Mouse (Mus musculus): ENCODE data around the gene Fah. TPM values are rescaled to one million over a fixed set of nuclear protein-coding genes. Genes with fewer than 3 reads are reported as not detected.

Fah gene
- 6.0 and 6.8 TPM in 2 replicates for polyA plus RNA-seq (2015; fragmentation: Nextera tagmentation; extraction: Ambion mirVana)

GRCm38 (mm10) chr7:84606293-84606749, at the start of gene Fah:
Gene Fah (minus strand): TSS chr7:84606722.
- ATAC-seq (ENCODE audit: insufficient number of reproducible peaks, low FRiP score, low TSS enrichment, low read depth), result no peak; the same call in 1 of the 2 replicates
- peaks cover 7% of the 10 kb centered on the region for H3K4me1 ChIP-seq
- H3K36me3 ChIP-seq, result no peaks in the 10 kb centered on the region
- H3K9me3 ChIP-seq (replicated peaks), result no peaks in the 10 kb centered on the region
- H3K9ac ChIP-seq, result peak within 1 kb of the TSS; percentile 15; the same call in 1 of the 2 replicates
- under 1% methylated on average over 10 of the region's 10 CpGs for WGBS
- H3K4me2 ChIP-seq (replicated peaks), result peak within 1 kb of the TSS; percentile 91
- peak within 1 kb of the TSS; percentile 58 for H3K4me3 ChIP-seq (replicated peaks)
- no peak within 1 kb of the TSS for H3K27ac ChIP-seq (replicated peaks)
- no peaks in the 10 kb centered on the region for H3K27me3 ChIP-seq

GRCm38 (mm10) chr7:84652740-84653139, 46.2 kb upstream of the Fah start:
- Histone ChIP-seq H3K4me2 (replicated peaks) (no peak overlapping the region), H3K9me3 (replicated peaks) (no peaks in the 10 kb centered on the region), H3K4me1 (no peaks in the 10 kb centered on the region), H3K9ac (no peak overlapping the region), H3K27me3 (no peaks in the 10 kb centered on the region), H3K36me3 (no peaks in the 10 kb centered on the region), H3K4me3 (replicated peaks) (no peak overlapping the region), H3K27ac (replicated peaks) (no peak overlapping the region)
- ATAC-seq (ENCODE audit: insufficient number of reproducible peaks, low FRiP score, low TSS enrichment, low read depth), result no peak
- 68% methylated on average over 2 of the region's 2 CpGs for WGBS

DNA sequence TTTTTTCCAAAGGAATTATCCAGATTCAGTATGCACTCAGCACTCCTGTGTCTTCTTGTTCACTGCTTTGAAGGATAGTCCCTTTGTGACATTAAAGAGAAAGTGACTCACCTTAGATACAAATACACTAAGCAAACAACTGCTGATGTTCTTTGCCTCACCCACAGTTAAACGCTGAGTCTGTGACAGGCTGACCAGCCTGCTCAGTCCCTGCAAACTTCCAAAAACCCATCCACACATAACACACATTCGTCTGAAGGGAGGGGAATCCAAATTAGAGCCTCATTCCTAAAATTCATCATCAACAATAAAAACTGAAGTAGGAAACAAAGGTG, 45.4 kb upstream of the Fah start:
- Histone ChIP-seq H3K27me3 (no peaks in the 10 kb centered on the region), H3K9ac (no peak overlapping the region), H3K4me1 (no peaks in the 10 kb centered on the region), H3K36me3 (no peaks in the 10 kb centered on the region), H3K4me3 (replicated peaks) (no peak overlapping the region), H3K9me3 (replicated peaks) (no peaks in the 10 kb centered on the region), H3K4me2 (replicated peaks) (no peak overlapping the region), H3K27ac (replicated peaks) (no peak overlapping the region)
- WGBS, result 70% methylated on average over 2 of the region's 2 CpGs
- no peak for ATAC-seq (ENCODE audit: insufficient number of reproducible peaks, low FRiP score, low TSS enrichment, low read depth)

DNA sequence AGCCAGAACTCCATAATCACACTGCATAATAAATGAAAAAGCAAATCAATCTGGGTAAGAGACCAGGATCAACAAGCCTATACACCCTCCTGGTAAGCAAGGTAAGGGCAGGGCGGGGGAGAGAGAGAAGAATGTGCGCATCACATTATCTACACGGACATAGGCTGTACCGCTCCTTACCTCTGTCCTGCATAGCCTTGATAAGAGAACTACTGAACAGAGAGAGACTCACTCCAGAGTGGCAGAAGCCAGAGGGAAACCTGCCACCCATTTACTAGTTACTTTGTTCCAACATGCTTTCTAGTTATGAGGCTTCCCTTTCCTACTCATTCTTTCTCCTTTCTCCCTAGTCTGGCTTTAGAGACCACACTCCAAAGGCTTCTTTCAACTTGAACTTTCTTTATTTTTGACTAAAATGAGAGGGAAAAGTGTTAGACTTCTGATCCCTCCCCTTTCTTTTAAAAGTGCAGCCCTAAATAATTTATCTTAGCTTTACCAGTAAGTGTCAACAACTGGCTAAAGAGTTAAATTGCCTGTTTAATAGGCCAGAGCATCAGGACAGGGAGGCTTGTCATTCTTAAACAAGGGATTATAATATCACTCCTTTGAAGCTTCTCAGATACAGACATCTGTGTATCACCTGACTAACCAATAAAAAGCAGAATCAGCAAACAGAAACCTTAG, 44.9 kb upstream of the Fah start:
- H3K9ac ChIP-seq, result no peak overlapping the region
- H3K4me2 ChIP-seq (replicated peaks), result no peak overlapping the region
- H3K9me3 ChIP-seq (replicated peaks), result no peaks in the 10 kb centered on the region
- no peaks in the 10 kb centered on the region for H3K36me3 ChIP-seq
- WGBS, result 81% methylated on average over 4 of the region's 4 CpGs
- no peak overlapping the region for H3K4me3 ChIP-seq (replicated peaks)
- ATAC-seq (ENCODE audit: insufficient number of reproducible peaks, low FRiP score, low TSS enrichment, low read depth), result no peak
- H3K27me3 ChIP-seq, result no peaks in the 10 kb centered on the region
- no peak overlapping the region for H3K27ac ChIP-seq (replicated peaks)
- no peaks in the 10 kb centered on the region for H3K4me1 ChIP-seq

GRCm38 (mm10) chr7:84649016-84649415, 42.5 kb upstream of the Fah start:
- Histone ChIP-seq H3K27ac (replicated peaks) (no peak overlapping the region), H3K4me2 (replicated peaks) (no peak overlapping the region), H3K4me1 (no peaks in the 10 kb centered on the region), H3K27me3 (no peaks in the 10 kb centered on the region), H3K4me3 (replicated peaks) (no peak overlapping the region), H3K9ac (no peak overlapping the region), H3K36me3 (no peaks in the 10 kb centered on the region), H3K9me3 (replicated peaks) (no peaks in the 10 kb centered on the region)
- WGBS, result 91% methylated on average over 2 of the region's 2 CpGs
- no peak for ATAC-seq (ENCODE audit: insufficient number of reproducible peaks, low FRiP score, low TSS enrichment, low read depth)

- Histone ChIP-seq H3K36me3 (no peaks in the 10 kb centered on the region), H3K27ac (replicated peaks) (no peak overlapping the region), H3K27me3 (no peaks in the 10 kb centered on the region), H3K9ac (no peak overlapping the region), H3K9me3 (replicated peaks) (no peaks in the 10 kb centered on the region), H3K4me1 (no peaks in the 10 kb centered on the region), H3K4me3 (replicated peaks) (no peak overlapping the region), H3K4me2 (replicated peaks) (no peak overlapping the region)
- no peak for ATAC-seq (ENCODE audit: insufficient number of reproducible peaks, low FRiP score, low TSS enrichment, low read depth)
- 78% methylated on average over 1 of the region's 1 CpGs for WGBS
Measured at GRCm38 (mm10) chr7:84646256-84646655, 39.7 kb upstream of the Fah start.

- Histone ChIP-seq H3K9me3 (replicated peaks) (no peaks in the 10 kb centered on the region), H3K36me3 (no peaks in the 10 kb centered on the region), H3K27ac (replicated peaks) (no peak overlapping the region), H3K4me1 (no peaks in the 10 kb centered on the region), H3K9ac (no peak overlapping the region), H3K27me3 (no peaks in the 10 kb centered on the region), H3K4me2 (replicated peaks) (no peak overlapping the region), H3K4me3 (replicated peaks) (no peak overlapping the region)
- WGBS, result 93% methylated on average over 6 of the region's 6 CpGs
- no peak for ATAC-seq (ENCODE audit: insufficient number of reproducible peaks, low FRiP score, low TSS enrichment, low read depth)
Measured at GRCm38 (mm10) chr7:84643270-84643998, 36.9 kb upstream of the Fah start.

- H3K9me3 ChIP-seq (replicated peaks), result no peaks in the 10 kb centered on the region
- H3K27me3 ChIP-seq, result no peaks in the 10 kb centered on the region
- H3K9ac ChIP-seq, result no peak overlapping the region
- no peaks in the 10 kb centered on the region for H3K4me1 ChIP-seq
- WGBS, result 72% methylated on average over 6 of the region's 6 CpGs
- no peak overlapping the region for H3K4me3 ChIP-seq (replicated peaks)
- H3K27ac ChIP-seq (replicated peaks), result no peak overlapping the region
- H3K4me2 ChIP-seq (replicated peaks), result no peak overlapping the region
- ATAC-seq (ENCODE audit: insufficient number of reproducible peaks, low FRiP score, low TSS enrichment, low read depth), result no peak
- H3K36me3 ChIP-seq, result no peaks in the 10 kb centered on the region
Measured at GRCm38 (mm10) chr7:84642159-84642928, 35.8 kb upstream of the Fah start.

- no peak overlapping the region for H3K4me3 ChIP-seq (replicated peaks)
- H3K4me1 ChIP-seq, result no peaks in the 10 kb centered on the region
- no peak for ATAC-seq (ENCODE audit: insufficient number of reproducible peaks, low FRiP score, low TSS enrichment, low read depth)
- H3K27ac ChIP-seq (replicated peaks), result no peak overlapping the region
- H3K9ac ChIP-seq, result no peak overlapping the region
- H3K9me3 ChIP-seq (replicated peaks), result no peaks in the 10 kb centered on the region
- no peak overlapping the region for H3K4me2 ChIP-seq (replicated peaks)
- peaks cover 6% of the 10 kb centered on the region for H3K36me3 ChIP-seq
- no peaks in the 10 kb centered on the region for H3K27me3 ChIP-seq
Measured at GRCm38 (mm10) chr7:84636939-84637338, 30.4 kb upstream of the Fah start.

- WGBS, result 88% methylated on average over 3 of the region's 3 CpGs
Measured at GRCm38 (mm10) chr7:84631878-84632277, 25.4 kb upstream of the Fah start.

DNA sequence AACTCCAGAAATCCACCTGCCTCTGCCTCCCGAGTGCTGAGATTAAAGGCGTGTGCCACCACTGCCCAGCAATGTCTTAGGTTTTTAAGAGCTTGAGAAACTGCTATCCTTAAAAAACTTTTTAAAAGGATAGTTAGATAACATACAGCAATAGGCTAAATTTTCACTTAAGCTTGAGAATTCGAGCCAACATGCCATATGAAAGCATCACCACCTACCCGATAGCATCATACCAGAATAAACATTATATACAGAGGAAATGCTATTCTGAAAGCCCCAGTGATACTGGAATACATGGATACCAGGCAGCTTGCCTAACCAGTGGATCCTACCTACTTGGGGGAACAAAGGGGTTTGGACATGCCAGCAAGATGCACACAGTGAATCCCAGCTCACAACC, 17.2 kb upstream of the Fah start:
- Histone ChIP-seq H3K36me3 (peaks cover 19% of the 10 kb centered on the region), H3K27ac (replicated peaks) (no peak overlapping the region), H3K4me3 (replicated peaks) (no peak overlapping the region), H3K9me3 (replicated peaks) (no peaks in the 10 kb centered on the region), H3K4me1 (no peaks in the 10 kb centered on the region), H3K9ac (no peak overlapping the region), H3K4me2 (replicated peaks) (no peak overlapping the region), H3K27me3 (no peaks in the 10 kb centered on the region)
- 96% methylated on average over 4 of the region's 4 CpGs for WGBS
- ATAC-seq (ENCODE audit: insufficient number of reproducible peaks, low FRiP score, low TSS enrichment, low read depth), result no peak

More at GRCm38 (mm10) chr7:84631878-84632277, 25.4 kb upstream of the Fah start:
- H3K36me3 ChIP-seq, result peaks cover 20% of the 10 kb centered on the region
- no peaks in the 10 kb centered on the region for H3K9me3 ChIP-seq (replicated peaks)
- H3K27me3 ChIP-seq, result no peaks in the 10 kb centered on the region
- no peaks in the 10 kb centered on the region for H3K4me1 ChIP-seq
- no peak overlapping the region for H3K9ac ChIP-seq
- H3K4me3 ChIP-seq (replicated peaks), result no peak overlapping the region
- no peak overlapping the region for H3K27ac ChIP-seq (replicated peaks)
- no peak for ATAC-seq (ENCODE audit: insufficient number of reproducible peaks, low FRiP score, low TSS enrichment, low read depth)
- H3K4me2 ChIP-seq (replicated peaks), result no peak overlapping the region
